Mouse (Mus musculus) limb, embryonic 11.5 days (tissue): ENCODE results near the gene Hexb. TPM values are rescaled to one million over a fixed set of nuclear protein-coding genes. Genes with fewer than 3 reads are reported as not detected.

Experiments used
- ATAC-seq: fragments of 200-750 bp; cut with Nextera tagmentation; 2 replicates; pipeline ENCODE4 v1.8.0; 2017; ENCODE audit warnings: low read depth; ENCODE audit not compliant: insufficient number of reproducible peaks, low FRiP score, low TSS enrichment
- DNase-seq: peaks from one replicate; pipeline ENCODE4 v3.0.0-alpha.2; 2015; ENCODE audit warnings: low spot score
- H3K27ac ChIP-seq: fragments of 300-500 bp; sonication (generic); replicated peaks from 2 replicates; pipeline ENCODE4 v1.5.1; 2014; ENCODE audit warnings: low read depth, mild to moderate bottlenecking, low read length
- H3K27me3 ChIP-seq: fragments of 300-500 bp; sonication (generic); 2 replicates; pipeline ENCODE4 v1.6.1; 2014; ENCODE audit warnings: mild to moderate bottlenecking, low read length, mixed read lengths; ENCODE audit not compliant: control insufficient read depth, insufficient read depth
- H3K36me3 ChIP-seq: fragments of 300-500 bp; sonication (generic); 2 replicates; pipeline ENCODE4 v1.6.1; 2014; ENCODE audit warnings: mild to moderate bottlenecking, low read length, moderate library complexity, mixed read lengths; ENCODE audit not compliant: control insufficient read depth, insufficient read depth
- H3K4me1 ChIP-seq: fragments of 300-500 bp; sonication (generic); 2 replicates; pipeline ENCODE4 v1.6.1; 2014; ENCODE audit warnings: low read length, mixed read lengths; ENCODE audit not compliant: control insufficient read depth, insufficient read depth
- H3K4me2 ChIP-seq: fragments of 300-500 bp; sonication (generic); 2 replicates; pipeline ENCODE4 v1.6.1; 2014; ENCODE audit warnings: low read depth, mild to moderate bottlenecking, moderate library complexity; ENCODE audit not compliant: severe bottlenecking
- H3K4me3 ChIP-seq: fragments of 300-500 bp; sonication (generic); 2 replicates; pipeline ENCODE4 v1.5.1; 2014; ENCODE audit warnings: low read depth, low read length
- H3K9ac ChIP-seq: fragments of 300-500 bp; sonication (generic); 2 replicates; pipeline ENCODE4 v1.6.1; 2014; ENCODE audit warnings: mild to moderate bottlenecking, low read length
- H3K9me3 ChIP-seq: fragments of 300-500 bp; sonication (generic); 2 replicates; pipeline ENCODE4 v1.6.1; 2016; ENCODE audit warnings: low read length; ENCODE audit not compliant: control insufficient read depth
- WGBS: fragments of 180-500 bp; shearing (Covaris S2); extraction: QIAGEN DNeasy Blood & Tissue Kit; methylation state at CpG from one replicate; pipeline ENCODE4 v1.1.7; 2014; 5-methylcytosine and 5-hydroxymethylcytosine counted together
- polyA plus RNA-seq: library from polyadenylated mRNA; unstranded; fragments of >200 nt; fragmentation: Nextera tagmentation; extraction: Ambion mirVana; gene quantifications from 2 replicates; pipeline ENCODE4 v1.2.1, GENCODE M21; 2014

Hexb gene
- polyA plus RNA-seq, 1 experiment from 2014 or later = 22.2 TPM

DNA sequence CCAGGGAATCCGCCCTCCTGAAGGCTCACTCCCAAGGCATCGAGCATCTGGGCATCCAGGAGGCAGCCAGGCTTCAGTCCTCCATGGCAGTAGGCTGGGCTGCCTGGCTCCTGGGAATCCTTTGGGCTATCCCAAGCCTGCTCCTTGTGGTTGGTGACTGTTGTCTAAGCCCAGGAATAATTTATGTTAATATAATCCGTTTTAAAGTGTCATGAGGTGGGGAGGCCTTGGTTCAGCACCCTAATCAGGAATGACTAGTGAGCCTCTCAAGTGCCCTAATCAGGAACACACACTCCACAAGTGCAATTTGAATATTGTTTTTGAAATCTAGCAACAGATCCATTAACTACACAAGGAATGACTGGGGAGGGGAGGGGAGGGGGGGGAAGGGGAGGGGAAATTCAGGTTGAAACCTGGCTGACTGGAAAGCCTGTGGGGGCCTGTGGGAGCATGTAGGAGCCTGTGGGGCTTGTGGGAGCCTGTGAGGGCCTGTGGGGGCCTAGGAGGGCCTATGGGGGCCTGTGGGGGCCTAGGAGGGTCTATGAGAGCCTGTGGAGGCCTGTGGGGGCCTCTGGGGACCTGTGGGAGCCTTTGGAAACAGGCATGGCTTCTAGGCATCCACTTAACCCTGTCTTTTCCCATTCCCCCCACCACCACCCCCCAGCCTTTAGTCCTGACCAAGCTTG, 16.6 kb upstream of the Hexb start:
- 60% methylated on average over 3 of the region's 3 CpGs for WGBS
- Histone ChIP-seq H3K27ac (no peak overlapping the region), H3K9me3 (no peaks in the 10 kb centered on the region), H3K36me3 (no peaks in the 10 kb centered on the region), H3K27me3 (no peaks in the 10 kb centered on the region), H3K9ac (no peak overlapping the region), H3K4me1 (peaks cover 9% of the 10 kb centered on the region), H3K4me3 (no peak overlapping the region), H3K4me2 (no peak overlapping the region)
- ATAC-seq (no peak), DNase-seq (no peak)

DNA sequence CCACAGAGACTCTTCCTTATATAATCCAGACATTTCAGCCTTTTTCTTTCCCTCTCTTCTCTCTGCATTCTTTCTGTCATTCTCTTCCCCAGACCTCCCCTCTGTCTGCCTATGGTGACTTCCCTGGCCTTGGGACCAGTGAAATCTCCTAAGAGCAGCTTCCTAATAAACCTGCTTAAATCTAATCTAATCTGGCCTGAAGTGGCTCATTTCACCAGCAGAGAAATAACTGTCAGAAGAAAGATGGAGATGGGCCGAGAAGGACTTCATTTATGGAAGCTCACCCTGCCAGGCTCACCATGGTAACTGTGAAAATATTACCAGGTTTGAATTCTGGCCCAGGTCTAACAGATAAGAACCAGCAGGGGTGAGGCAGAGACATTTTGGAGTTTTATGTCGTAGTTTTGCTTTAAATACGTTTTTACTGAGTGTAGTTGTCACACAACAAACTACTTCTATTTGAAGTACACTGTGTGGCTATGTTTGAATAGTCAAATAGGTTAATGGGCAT, 10.4 kb upstream of the Hexb start:
- no peaks in the 10 kb centered on the region for H3K27me3 ChIP-seq
- ATAC-seq (no peak), DNase-seq (no peak)
- WGBS = 85% methylated on average over 3 of the region's 3 CpGs
- no peak overlapping the region for H3K4me2 ChIP-seq
- no peak overlapping the region for H3K9ac ChIP-seq
- no peak overlapping the region for H3K27ac ChIP-seq
- no peak overlapping the region for H3K4me3 ChIP-seq
- no peaks in the 10 kb centered on the region for H3K9me3 ChIP-seq
- no peaks in the 10 kb centered on the region for H3K4me1 ChIP-seq
- H3K36me3 ChIP-seq = no peaks in the 10 kb centered on the region

DNA sequence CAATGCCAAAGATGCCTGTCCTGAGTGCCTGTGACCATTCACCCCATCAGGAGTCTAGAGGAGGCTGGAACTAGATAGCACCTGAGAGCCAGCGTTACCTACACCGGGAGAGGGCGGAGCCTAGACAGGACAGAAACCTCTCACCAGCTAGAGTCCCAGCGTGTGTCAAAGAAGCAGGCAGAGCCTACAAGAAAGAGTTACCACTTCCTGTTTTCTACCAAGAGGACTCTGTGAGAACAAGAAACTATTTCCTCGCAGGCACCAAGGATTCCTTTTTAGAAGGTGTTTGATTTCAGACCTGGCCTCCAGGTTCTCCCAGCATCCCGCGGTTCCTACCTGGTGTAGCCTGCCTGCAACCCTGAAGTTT, 9.9 kb upstream of the Hexb start:
- Histone ChIP-seq H3K4me3 (no peak overlapping the region), H3K4me2 (no peak overlapping the region), H3K36me3 (no peaks in the 10 kb centered on the region), H3K27ac (no peak overlapping the region), H3K27me3 (no peaks in the 10 kb centered on the region), H3K4me1 (no peaks in the 10 kb centered on the region), H3K9me3 (no peaks in the 10 kb centered on the region), H3K9ac (no peak overlapping the region)
- no peak for ATAC-seq
- 49% methylated on average over 7 of the region's 7 CpGs for WGBS
- no peak for DNase-seq

DNA sequence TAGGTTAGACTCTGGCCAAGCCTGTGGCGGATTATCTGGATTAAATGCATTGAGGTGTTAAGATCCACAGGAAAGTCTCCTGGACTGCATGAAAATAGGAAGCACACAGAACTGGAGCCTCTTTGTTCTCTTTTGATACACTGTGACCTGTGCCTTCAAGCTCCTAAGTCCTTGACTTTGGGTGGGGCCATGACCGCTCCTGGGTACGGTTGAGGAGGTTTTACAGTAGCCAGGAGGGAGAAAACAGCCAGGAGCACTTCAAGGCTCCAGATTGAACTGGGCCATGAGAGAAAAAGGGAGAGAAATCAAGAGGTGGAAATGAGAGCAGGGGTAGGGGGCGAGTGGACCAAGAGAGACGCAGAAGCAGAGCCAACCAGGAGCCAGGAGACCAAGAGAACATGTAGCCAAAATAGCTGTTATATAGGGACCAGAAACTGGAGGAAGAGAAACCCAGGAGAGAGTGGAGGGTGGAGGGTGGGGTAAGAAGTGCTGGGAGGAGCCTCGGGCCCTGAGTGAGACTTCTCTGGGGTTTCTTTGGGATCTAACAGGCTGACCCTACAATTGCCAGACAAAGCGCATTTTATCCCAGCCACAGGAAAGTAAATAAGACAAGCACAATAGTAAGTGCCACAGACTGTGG, 9.4 kb upstream of the Hexb start:
- whole genome bisulfite sequencing = 82% methylated on average over 7 of the region's 7 CpGs
- Histone ChIP-seq H3K27me3 (no peaks in the 10 kb centered on the region), H3K4me1 (no peaks in the 10 kb centered on the region), H3K9ac (no peak overlapping the region), H3K9me3 (no peaks in the 10 kb centered on the region), H3K4me2 (no peak overlapping the region), H3K4me3 (no peak overlapping the region), H3K36me3 (no peaks in the 10 kb centered on the region), H3K27ac (no peak overlapping the region)
- ATAC-seq (no peak), DNase-seq (no peak)

DNA sequence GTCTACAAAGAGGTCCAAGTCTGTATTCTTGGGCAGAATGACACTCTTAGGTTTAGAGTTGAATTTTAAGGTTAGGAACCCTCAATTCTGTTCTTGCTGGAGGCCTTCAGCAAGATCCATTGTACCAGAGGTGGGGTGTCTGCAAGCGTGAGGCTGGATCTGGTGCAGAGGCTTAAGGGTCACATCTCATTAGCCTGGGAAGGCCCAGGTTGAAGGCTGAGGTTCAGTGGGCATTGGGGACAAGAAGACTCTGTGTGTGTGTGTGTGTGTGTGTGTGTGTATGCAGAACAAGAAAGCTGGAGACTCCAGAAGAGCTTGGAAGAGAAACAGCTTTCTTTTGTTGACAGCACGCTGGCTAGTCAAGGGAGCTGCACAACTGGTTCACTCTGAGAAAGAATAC, 7.9 kb upstream of the Hexb start:
- ATAC-seq (0 out of 2 replicates have a peak, but pooled peaks have one; percentile 28), DNase-seq (no peak)
- no peak overlapping the region for H3K27ac ChIP-seq
- no peaks in the 10 kb centered on the region for H3K9me3 ChIP-seq
- H3K4me1 ChIP-seq = no peaks in the 10 kb centered on the region
- no peak overlapping the region for H3K9ac ChIP-seq
- 95% methylated on average over 2 of the region's 2 CpGs for WGBS
- no peaks in the 10 kb centered on the region for H3K36me3 ChIP-seq
- no peak overlapping the region for H3K4me3 ChIP-seq
- no peak overlapping the region for H3K4me2 ChIP-seq
- H3K27me3 ChIP-seq = no peaks in the 10 kb centered on the region

DNA sequence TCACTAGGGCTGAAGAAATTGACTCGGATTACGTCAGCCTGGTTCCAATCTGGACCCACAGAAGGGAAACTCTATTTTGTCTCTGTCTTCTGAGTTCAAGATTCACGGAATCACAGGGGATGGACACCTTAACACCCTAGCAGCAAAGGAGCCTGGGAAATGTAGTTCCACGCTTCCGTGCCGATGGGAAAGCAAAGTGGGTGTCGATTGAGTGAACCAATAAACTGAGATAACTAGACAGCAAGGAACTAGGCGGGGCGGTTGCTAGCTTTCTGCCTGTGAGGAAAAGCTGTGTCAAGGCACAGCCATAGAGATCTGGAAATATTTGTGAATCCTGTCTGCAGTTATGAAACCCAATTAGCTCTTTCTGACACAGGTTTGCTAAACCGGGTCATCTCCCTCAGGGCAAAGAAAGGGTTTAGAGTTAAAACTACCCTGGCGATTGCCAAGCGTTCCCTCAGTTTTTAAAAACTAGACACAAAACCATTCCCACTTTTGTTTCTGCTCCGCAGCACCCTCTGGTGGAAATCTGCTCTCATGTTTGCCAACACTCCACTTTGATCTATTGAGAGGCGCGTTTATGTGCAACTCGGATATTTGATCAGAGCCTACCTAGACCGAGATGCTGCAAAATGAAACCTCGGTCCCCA, 7.0 kb upstream of the Hexb start:
- H3K4me3 ChIP-seq = peak overlapping the region; percentile 17; the same call in 1 of the 2 replicates
- H3K27ac ChIP-seq = no peak overlapping the region
- H3K9me3 ChIP-seq = no peaks in the 10 kb centered on the region
- no peaks in the 10 kb centered on the region for H3K4me1 ChIP-seq
- 13% methylated on average over 18 of the region's 18 CpGs for WGBS
- H3K9ac ChIP-seq = no peak overlapping the region
- peak; percentile 91 for DNase-seq
- no peaks in the 10 kb centered on the region for H3K36me3 ChIP-seq
- no peaks in the 10 kb centered on the region for H3K27me3 ChIP-seq
- peak; percentile 45; the same call in 1 of the 2 replicates for ATAC-seq
- H3K4me2 ChIP-seq = peak overlapping the region; percentile 41; the same call in 1 of the 2 replicates

DNA sequence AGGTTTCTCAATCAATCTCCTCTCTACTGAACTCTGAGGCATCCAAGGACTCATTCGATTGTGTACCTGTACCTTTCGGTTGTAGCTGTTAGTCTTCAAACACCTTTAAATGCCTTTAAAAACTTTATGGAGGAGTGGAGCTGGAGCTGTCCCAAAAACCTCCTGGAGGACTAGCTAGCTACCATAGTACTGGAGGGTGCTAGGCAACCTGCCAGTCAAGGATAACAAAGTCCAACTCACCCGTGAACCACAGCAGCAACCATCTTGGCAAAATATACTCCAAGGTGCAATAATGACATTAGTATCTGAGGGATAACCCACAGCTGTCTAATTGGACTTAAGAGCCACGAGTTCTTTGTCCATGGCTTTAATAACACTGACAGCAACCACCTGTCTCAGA, 3.7 kb upstream of the Hexb start:
- DNase-seq = no peak
- no peaks in the 10 kb centered on the region for H3K27me3 ChIP-seq

DNA sequence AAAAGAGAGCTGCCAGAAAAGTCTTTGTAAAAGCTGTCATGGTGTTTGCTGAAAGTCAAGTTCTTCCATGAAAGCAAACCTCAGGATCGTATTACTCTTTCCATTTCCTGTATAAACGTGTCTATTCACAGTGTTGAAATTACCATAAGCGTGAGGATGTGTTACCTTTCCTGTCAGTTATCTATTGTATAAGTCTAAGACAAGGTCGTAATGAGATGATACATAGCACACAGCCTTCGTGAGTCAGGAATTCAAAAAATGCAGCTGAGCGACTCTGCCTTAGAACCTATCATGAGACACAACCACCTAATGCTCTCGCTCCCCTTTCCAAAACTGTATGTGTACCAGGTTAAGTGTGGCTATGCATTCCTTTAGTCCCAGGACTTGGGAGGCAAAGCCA, 2.9 kb upstream of the Hexb start:
- ATAC-seq = no peak
- no peak overlapping the region for H3K4me3 ChIP-seq
- H3K36me3 ChIP-seq = no peaks in the 10 kb centered on the region
- no peak overlapping the region for H3K27ac ChIP-seq
- WGBS = 73% methylated on average over 7 of the region's 7 CpGs
- H3K9me3 ChIP-seq = no peaks in the 10 kb centered on the region
- H3K4me2 ChIP-seq = no peak overlapping the region
- H3K27me3 ChIP-seq = no peaks in the 10 kb centered on the region
- H3K9ac ChIP-seq = no peak overlapping the region
- no peak for DNase-seq
- no peaks in the 10 kb centered on the region for H3K4me1 ChIP-seq

More for the DNA sequence above, 3.7 kb upstream of the Hexb start:
- H3K9ac ChIP-seq = no peak overlapping the region
- H3K4me2 ChIP-seq = no peak overlapping the region
- no peaks in the 10 kb centered on the region for H3K36me3 ChIP-seq
- H3K4me1 ChIP-seq = no peaks in the 10 kb centered on the region
- H3K9me3 ChIP-seq = no peaks in the 10 kb centered on the region
- no peak overlapping the region for H3K27ac ChIP-seq
- H3K4me3 ChIP-seq = no peak overlapping the region
- ATAC-seq = no peak
- WGBS = 82% methylated on average over 4 of the region's 4 CpGs
